Comparison of ENCODE assay signal across 1 mouse cellular context in genomic region chr2:91071059-91071458, GRCm38 (mm10).
TF ChIP-seq lines count a peak whose summit lies in the region.

No protein-coding gene starts in this region.

TF ChIP-seq in CH12.LX, 34 proteins besides CTCF, POLR2A, EP300 and RAD21 (continued from another document):
- TF ChIP-seq ZNF384 (IDR thresholded peaks at IDR 0.05; ENCODE audit: low read depth, low read length): no peak
- no peak for TF ChIP-seq SIN3A (IDR thresholded peaks at IDR 0.05; ENCODE audit: low read length)
- TF ChIP-seq ETS1 (conservative IDR thresholded peaks at IDR 0.05; ENCODE audit: low read depth, low read length): no peak
- no peak for TF ChIP-seq MAX (IDR thresholded peaks at IDR 0.05; ENCODE audit: low read length)
- no peak for TF ChIP-seq E2F4 (IDR thresholded peaks at IDR 0.05; ENCODE audit: insufficient replicate concordance, low read depth, low read length)
- TF ChIP-seq SMC3 (IDR thresholded peaks at IDR 0.05; ENCODE audit: low read depth, low read length): no peak
- TF ChIP-seq BHLHE40 (IDR thresholded peaks at IDR 0.05; ENCODE audit: low read depth, low read length): no peak
- TF ChIP-seq PAX5 (IDR thresholded peaks at IDR 0.05; ENCODE audit: low read length): no peak
- TF ChIP-seq JUND (conservative IDR thresholded peaks at IDR 0.05; ENCODE audit: low read depth, low read length): no peak
- TF ChIP-seq HCFC1 (IDR thresholded peaks at IDR 0.05; ENCODE audit: low read depth, low read length): no peak
- TF ChIP-seq USF2 (conservative IDR thresholded peaks at IDR 0.05; ENCODE audit: low read depth, low read length): no peak
- TF ChIP-seq POLR2AphosphoS2 (IDR thresholded peaks at IDR 0.05; ENCODE audit: low read depth, low read length): no peak
- no peak for TF ChIP-seq CHD1 (IDR thresholded peaks at IDR 0.05; ENCODE audit: low read depth, low read length)
- TF ChIP-seq NELFE (IDR thresholded peaks at IDR 0.05; ENCODE audit: low read depth, low read length): no peak
